Mouse (Mus musculus) small intestine, adult 2 months (tissue): Measurements from ENCODE around the gene Fcgr2b.

Experiments used
- CTCF ChIP-seq: fragments of 200-500 bp; IDR thresholded peaks from 2 replicates; pipeline ENCODE4 v1.5.1; 2012; ENCODE audit warnings: low read depth, mild to moderate bottlenecking, control low read depth, inconsistent platforms, low read length, moderate library complexity, mixed read lengths; ENCODE audit not compliant: insufficient replicate concordance, insufficient read length; ENCODE audit errors: extremely low read depth
- POLR2A ChIP-seq: fragments of 200-500 bp; IDR thresholded peaks from 2 replicates; pipeline ENCODE4 v1.6.1; 2012; ENCODE audit warnings: low read depth, mild to moderate bottlenecking, control low read depth, inconsistent platforms, low read length, moderate library complexity

DNA sequence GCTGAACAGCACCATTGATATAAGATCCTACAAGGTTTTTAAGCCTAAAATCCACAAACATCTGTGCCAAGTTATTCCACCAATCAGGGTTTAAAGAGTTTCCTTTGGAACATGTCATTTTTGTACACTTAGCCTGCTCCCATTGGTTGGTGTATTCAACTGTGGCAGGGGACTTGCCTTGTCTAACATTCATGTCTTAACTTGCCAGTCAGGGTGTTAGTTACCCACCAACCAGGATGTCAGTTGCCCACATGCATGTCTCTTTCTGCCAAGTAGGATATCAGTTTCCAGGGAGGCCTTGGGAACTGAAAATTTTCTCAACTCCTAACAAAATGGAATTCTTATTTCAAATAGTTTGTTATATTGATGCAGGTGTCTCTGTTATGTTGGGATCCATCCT, 29.2 kb upstream of the Fcgr2b start:
- TF ChIP-seq CTCF = no peak
- TF ChIP-seq POLR2A = no peak
